ENCODE assay signal across 8 mouse cellular contexts in genomic region chr4:94746387-94746811, GRCm38 (mm10). TPM values are rescaled to one million over a fixed set of nuclear protein-coding genes. Genes with fewer than 3 reads are reported as not detected.
DNase-seq lines count a peak whose midpoint lies in the region; ATAC-seq lines count a peak whose summit lies in the region.
"Had no signal": no experiment of that assay in that cellular context is flagged by ENCODE, and none has a peak within 500 bp of the region (broad histone marks: within the 10 kb centered on the region; RNA-seq: fewer than 3 reads in every experiment).

No protein-coding gene starts in this region.

- H3K4me3 ChIP-seq in lung, embryonic 15.5 days, result no peak overlapping the region
- H3K4me3 ChIP-seq: limb, embryonic 15.5 days had no signal

- no peaks in the 10 kb centered on the region for H3K9me3 ChIP-seq in lung, embryonic 15.5 days
- H3K9me3 ChIP-seq: limb, embryonic 15.5 days had no signal

- no peaks in the 10 kb centered on the region for H3K36me3 ChIP-seq in lung, embryonic 15.5 days
- H3K36me3 ChIP-seq: limb, embryonic 15.5 days had no signal

- intact Hi-C loops in left cerebral cortex, postnatal 4 days (cut with DNase I), result no loop called here

- no peaks in the 10 kb centered on the region for H3K27me3 ChIP-seq in lung, embryonic 15.5 days
- H3K27me3 ChIP-seq: limb, embryonic 15.5 days had no signal

- H3K27ac ChIP-seq in lung, embryonic 15.5 days, result peak overlapping the region; percentile 59
- H3K27ac ChIP-seq: limb, embryonic 15.5 days had no signal

- H3K9ac ChIP-seq in lung, embryonic 15.5 days, result no peak overlapping the region
- H3K9ac ChIP-seq: limb, embryonic 15.5 days had no signal

- ATAC-seq in lung, embryonic 15.5 days (ENCODE audit: borderline replicate concordance, extremely low read depth, low FRiP score, low TSS enrichment), result peak; percentile 81; the same call in 1 of the 2 replicates

- H3K4me2 ChIP-seq in lung, embryonic 15.5 days, result no peak overlapping the region
- H3K4me2 ChIP-seq: limb, embryonic 15.5 days had no signal

- peak; percentile 40 for DNase-seq in adrenal gland, postnatal 14 days
- DNase-seq in gastrocnemius, postnatal 10 days, result peak; percentile 26
- peak; percentile 45 for DNase-seq in kidney, adult 18-20 months
- no peak for DNase-seq in spleen, postnatal 36 days (ENCODE audit: low spot score in 2 of 2)
- no peak for DNase-seq in left cerebral cortex, postnatal 4 days
- DNase-seq in T-cell, adult 2 months (ENCODE audit: low spot score), result no peak

- peaks cover 26% of the 10 kb centered on the region for H3K4me1 ChIP-seq in lung, embryonic 15.5 days

- WGBS in lung, embryonic 15.5 days, result 15% methylated on average over 7 of the region's 7 CpGs

RNA-seq across cellular contexts. Expression of gene Tek, which starts 7.3 kb away (rescaled TPM):
- 41.9 and 45.9 TPM in 2 replicates for total RNA-seq in adrenal gland, postnatal 14 days (2021)
- total RNA-seq in gastrocnemius, postnatal 10 days (2021), result 10 to 100 TPM; 24.3 to 30.9 TPM
- polyA plus RNA-seq in lung, embryonic 15.5 days (2015; fragmentation: Nextera tagmentation; extraction: Ambion mirVana), result 37.4 and 41.8 TPM in 2 replicates
- total RNA-seq in left cerebral cortex, postnatal 4 days (2021), result 10 to 100 TPM; 12.1 to 13.3 TPM

Comparison
In these comparisons a context has a peak if more than half of its experiments do, and no peak if none do; other contexts are left out.
1. DNase-seq: peak in adrenal gland, postnatal 14 days (single experiment), gastrocnemius, postnatal 10 days (single experiment) and kidney, adult 18-20 months (single experiment); none in spleen, postnatal 36 days (0 of 2), left cerebral cortex, postnatal 4 days (single experiment) and T-cell, adult 2 months (single experiment).